Mouse (Mus musculus): ENCODE measurements at regions not wholly inside any gene's neighbourhood (a gene's known extent, or its start where the extent isn't known, plus 50 kb on each side); places are given as distances from the start of the nearest gene placed in this dataset.

DNA sequence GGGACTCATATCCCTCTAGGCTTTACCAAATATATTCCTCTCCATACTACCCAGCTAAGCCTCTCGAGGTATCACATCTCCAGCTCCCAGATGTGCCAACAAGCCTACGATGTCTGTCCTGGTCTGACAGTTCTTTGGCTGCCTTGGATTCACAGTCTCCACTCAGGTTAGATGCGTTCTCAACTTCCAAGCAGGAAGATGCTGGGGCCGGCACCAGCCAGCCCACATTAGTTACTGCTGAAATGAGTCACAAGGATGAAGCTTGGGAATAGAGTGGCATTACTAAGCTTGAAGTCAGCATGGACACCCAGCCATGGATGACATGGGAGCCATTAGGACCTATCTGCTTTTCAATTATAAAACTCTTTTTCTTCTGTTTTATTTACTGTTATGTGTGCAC is 267.6 kb upstream of the Klf3 start:
- DNase-seq (ENCODE audit: low spot score): no peak
- TF ChIP-seq POLR2A (IDR thresholded peaks at IDR 0.05; ENCODE audit: borderline replicate concordance, extremely low read depth, insufficient read depth, insufficient read length): no peak
- H3K9me3 ChIP-seq (ENCODE audit: control insufficient read depth, low read length): no peaks in the 10 kb centered on the region
- H3K4me1 ChIP-seq (ENCODE audit: control insufficient read depth, insufficient read depth, low read length): peaks cover 5% of the 10 kb centered on the region; the same call in 1 of the 2 replicates
- ATAC-seq (ENCODE audit: low FRiP score, low read depth): no peak
- H3K27ac ChIP-seq (replicated peaks; ENCODE audit: low read depth, low read length): no peak overlapping the region
- H3K36me3 ChIP-seq (ENCODE audit: control insufficient read depth, insufficient read depth, low read length): no peaks in the 10 kb centered on the region
- H3K9ac ChIP-seq (ENCODE audit: low read depth, low read length, severe bottlenecking): no peak overlapping the region
- no peak overlapping the region for H3K4me2 ChIP-seq (replicated peaks; ENCODE audit: low read depth, low read length, severe bottlenecking)
- H3K4me3 ChIP-seq (replicated peaks; ENCODE audit: low read length): no peak overlapping the region
- 88% methylated on average over 4 of the region's 4 CpGs for WGBS
- H3K27me3 ChIP-seq (ENCODE audit: control insufficient read depth, insufficient read depth, low read length): no peaks in the 10 kb centered on the region

DNA sequence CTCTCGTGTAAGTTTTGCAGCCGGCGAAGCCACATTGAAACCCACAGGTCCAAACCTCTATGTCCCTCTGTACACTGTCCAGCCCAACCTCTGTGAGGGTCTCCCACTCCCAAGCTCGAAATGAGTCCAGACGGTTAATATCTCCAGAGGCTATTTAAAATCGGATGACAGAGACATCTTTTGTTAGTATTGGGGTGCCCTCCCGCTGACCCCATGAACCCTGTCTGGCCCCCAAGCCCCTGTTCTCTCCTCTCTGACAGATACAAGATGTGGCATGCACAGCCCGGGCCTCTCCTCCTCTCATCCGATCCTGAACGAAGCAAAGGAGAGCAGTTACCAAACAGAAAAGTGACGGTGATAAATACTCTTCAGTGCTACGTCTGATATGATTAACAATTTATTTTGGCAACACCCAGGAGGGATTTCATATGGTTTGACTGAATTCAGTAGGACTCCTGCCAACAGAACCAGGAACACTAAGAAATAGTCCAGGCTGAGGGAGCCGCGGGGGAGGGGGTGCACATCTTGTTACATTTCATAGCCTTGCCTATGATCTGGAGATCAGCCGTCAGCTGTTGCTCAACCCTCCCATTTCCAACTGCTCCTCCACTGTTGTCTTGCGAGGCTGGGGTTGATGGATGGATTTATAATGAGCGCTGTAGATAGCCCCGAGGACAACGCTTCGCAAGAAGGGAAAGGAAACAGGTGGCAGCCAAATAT is 266.6 kb upstream of the Klf3 start:
- Histone ChIP-seq H3K9me3 (ENCODE audit: control insufficient read depth, low read length) (no peaks in the 10 kb centered on the region), H3K27me3 (ENCODE audit: control insufficient read depth, insufficient read depth, low read length) (no peaks in the 10 kb centered on the region), H3K4me3 (replicated peaks; ENCODE audit: low read length) (no peak overlapping the region), H3K36me3 (ENCODE audit: control insufficient read depth, insufficient read depth, low read length) (no peaks in the 10 kb centered on the region), H3K9ac (ENCODE audit: low read depth, low read length, severe bottlenecking) (no peak overlapping the region), H3K4me1 (ENCODE audit: control insufficient read depth, insufficient read depth, low read length) (peaks cover 5% of the 10 kb centered on the region; the same call in 1 of the 2 replicates), H3K27ac (replicated peaks; ENCODE audit: low read depth, low read length) (no peak overlapping the region), H3K4me2 (replicated peaks; ENCODE audit: low read depth, low read length, severe bottlenecking) (no peak overlapping the region)
- no peak for TF ChIP-seq POLR2A (IDR thresholded peaks at IDR 0.05; ENCODE audit: borderline replicate concordance, extremely low read depth, insufficient read depth, insufficient read length)
- DNase-seq (ENCODE audit: low spot score) (peak; percentile 89), ATAC-seq (ENCODE audit: low FRiP score, low read depth) (peak; percentile 70)
- 46% methylated on average over 20 of the region's 20 CpGs for WGBS

DNA sequence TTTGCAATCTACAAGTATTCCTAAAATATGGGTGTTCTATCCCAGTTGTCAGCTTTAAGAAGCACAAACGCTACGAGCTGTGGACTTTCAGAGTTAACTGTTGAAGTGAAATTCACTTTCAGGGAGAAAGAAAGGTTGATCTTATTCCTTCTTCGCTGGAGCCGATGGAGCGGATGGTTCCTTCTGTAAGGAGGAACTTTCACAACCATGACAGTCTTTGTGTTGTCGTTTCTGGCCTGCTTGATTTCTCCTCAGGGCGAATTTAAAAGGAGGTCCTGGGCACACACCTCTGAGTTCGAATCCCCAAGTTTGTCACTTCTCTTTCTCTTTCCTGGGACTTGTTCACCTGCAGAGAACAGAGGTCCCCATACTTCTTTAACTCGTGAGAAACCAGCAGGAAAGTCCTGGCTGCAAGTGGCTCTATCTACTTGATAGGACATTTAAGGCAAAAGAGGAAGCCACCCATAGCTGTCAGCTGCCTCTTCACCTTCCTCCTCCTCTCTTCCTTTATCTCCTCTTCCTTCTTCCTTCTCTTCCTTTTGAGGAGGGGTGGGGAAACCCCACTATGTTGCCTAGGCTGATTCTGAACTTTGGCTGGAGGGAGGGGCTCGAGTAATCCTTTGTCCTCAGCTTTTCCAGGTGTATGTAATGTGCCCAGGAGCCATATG is 265.9 kb upstream of the Klf3 start:
- Histone ChIP-seq H3K27me3 (ENCODE audit: control insufficient read depth, insufficient read depth, low read length) (no peaks in the 10 kb centered on the region), H3K4me1 (ENCODE audit: control insufficient read depth, insufficient read depth, low read length) (peaks cover 5% of the 10 kb centered on the region; the same call in 1 of the 2 replicates), H3K4me3 (replicated peaks; ENCODE audit: low read length) (no peak overlapping the region), H3K4me2 (replicated peaks; ENCODE audit: low read depth, low read length, severe bottlenecking) (no peak overlapping the region), H3K9me3 (ENCODE audit: control insufficient read depth, low read length) (no peaks in the 10 kb centered on the region), H3K9ac (ENCODE audit: low read depth, low read length, severe bottlenecking) (no peak overlapping the region), H3K36me3 (ENCODE audit: control insufficient read depth, insufficient read depth, low read length) (no peaks in the 10 kb centered on the region), H3K27ac (replicated peaks; ENCODE audit: low read depth, low read length) (no peak overlapping the region)
- DNase-seq (ENCODE audit: low spot score) (no peak), ATAC-seq (ENCODE audit: low FRiP score, low read depth) (no peak)
- 63% methylated on average over 10 of the region's 10 CpGs for WGBS
- TF ChIP-seq POLR2A (IDR thresholded peaks at IDR 0.05; ENCODE audit: borderline replicate concordance, extremely low read depth, insufficient read depth, insufficient read length): no peak

DNA sequence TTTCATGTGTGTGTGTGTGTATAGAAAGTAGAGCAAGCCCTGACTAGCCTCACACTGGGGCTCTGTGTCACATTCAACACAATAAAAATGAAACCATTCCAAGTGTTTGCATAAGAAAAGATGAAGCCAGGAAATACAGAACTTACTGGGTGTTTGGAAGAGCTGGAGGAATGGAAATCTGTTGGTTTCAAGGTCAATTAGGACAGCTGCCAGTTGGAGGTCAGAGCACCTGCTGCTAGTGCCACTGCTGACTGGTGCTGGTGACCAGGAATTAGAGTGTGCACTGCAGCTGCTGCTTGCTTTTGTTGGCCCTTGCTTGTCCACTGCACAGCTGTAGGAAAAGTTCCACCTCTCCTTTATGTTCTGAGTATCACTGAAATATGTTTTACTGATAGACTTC is 261.4 kb upstream of the Klf3 start:
- ATAC-seq (ENCODE audit: low FRiP score, low read depth): no peak

DNA sequence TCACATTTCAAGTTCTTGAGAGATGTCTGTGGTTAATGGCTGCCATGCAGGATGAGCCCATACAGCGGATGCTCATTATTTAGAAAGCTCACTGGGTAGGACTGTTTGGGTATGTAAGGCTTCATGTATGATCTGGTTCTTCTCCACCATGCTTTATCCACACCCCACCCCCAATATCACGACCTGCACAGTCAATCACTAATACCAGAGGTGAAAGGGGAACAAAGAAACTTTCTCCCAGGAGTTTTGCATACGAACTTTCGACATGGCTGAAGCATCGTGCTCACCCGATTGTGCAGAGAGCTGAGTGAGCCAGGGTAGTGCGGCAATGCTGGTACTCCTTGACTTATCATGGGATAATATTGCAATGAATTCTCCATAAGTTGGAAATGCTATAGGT is 247.3 kb upstream of the Klf3 start:
- H3K27ac ChIP-seq (replicated peaks; ENCODE audit: low read depth, low read length): no peak overlapping the region
- no peaks in the 10 kb centered on the region for H3K9me3 ChIP-seq (ENCODE audit: control insufficient read depth, low read length)
- no peak for ATAC-seq (ENCODE audit: low FRiP score, low read depth)
- no peaks in the 10 kb centered on the region for H3K27me3 ChIP-seq (ENCODE audit: control insufficient read depth, insufficient read depth, low read length)
- WGBS: 87% methylated on average over 7 of the region's 7 CpGs
- H3K36me3 ChIP-seq (ENCODE audit: control insufficient read depth, insufficient read depth, low read length): no peaks in the 10 kb centered on the region
- H3K4me3 ChIP-seq (replicated peaks; ENCODE audit: low read length): no peak overlapping the region
- no peak overlapping the region for H3K4me2 ChIP-seq (replicated peaks; ENCODE audit: low read depth, low read length, severe bottlenecking)
- H3K4me1 ChIP-seq (ENCODE audit: control insufficient read depth, insufficient read depth, low read length): no peaks in the 10 kb centered on the region
- DNase-seq (ENCODE audit: low spot score): no peak
- H3K9ac ChIP-seq (ENCODE audit: low read depth, low read length, severe bottlenecking): no peak overlapping the region
- TF ChIP-seq POLR2A (IDR thresholded peaks at IDR 0.05; ENCODE audit: borderline replicate concordance, extremely low read depth, insufficient read depth, insufficient read length): no peak

More for the DNA sequence above, 261.4 kb upstream of the Klf3 start:
- Histone ChIP-seq H3K4me2 (replicated peaks; ENCODE audit: low read depth, low read length, severe bottlenecking) (no peak overlapping the region), H3K9me3 (ENCODE audit: control insufficient read depth, low read length) (no peaks in the 10 kb centered on the region), H3K27ac (replicated peaks; ENCODE audit: low read depth, low read length) (no peak overlapping the region), H3K27me3 (ENCODE audit: control insufficient read depth, insufficient read depth, low read length) (no peaks in the 10 kb centered on the region), H3K36me3 (ENCODE audit: control insufficient read depth, insufficient read depth, low read length) (no peaks in the 10 kb centered on the region), H3K4me1 (ENCODE audit: control insufficient read depth, insufficient read depth, low read length) (peaks cover 1% of the 10 kb centered on the region; the same call in 1 of the 2 replicates), H3K4me3 (replicated peaks; ENCODE audit: low read length) (no peak overlapping the region), H3K9ac (ENCODE audit: low read depth, low read length, severe bottlenecking) (no peak overlapping the region)
- DNase-seq (ENCODE audit: low spot score): peak; percentile 58
- TF ChIP-seq POLR2A (IDR thresholded peaks at IDR 0.05; ENCODE audit: borderline replicate concordance, extremely low read depth, insufficient read depth, insufficient read length): no peak
